Mouse (Mus musculus) C2C12 (cell line): ENCODE measurements around the gene Ddx39. TPM values are rescaled to one million over a fixed set of nuclear protein-coding genes. Genes with fewer than 3 reads are reported as not detected.

Experiments used
- H3K27me3 ChIP-seq: one replicate; pipeline ENCODE4 v1.6.1; 2011; ENCODE audit not compliant: control insufficient read depth, insufficient read depth, insufficient read length
- H3K36me3 ChIP-seq: one replicate; pipeline ENCODE4 v1.6.1; 2011; ENCODE audit not compliant: control insufficient read depth, insufficient read depth
- H3K4me3 ChIP-seq: one replicate; pipeline ENCODE4 v1.5.1; 2011; ENCODE audit warnings: mild to moderate bottlenecking, control low read depth; ENCODE audit not compliant: poor library complexity, insufficient read depth, severe bottlenecking
- H3K79me2 ChIP-seq: one replicate; pipeline ENCODE4 v1.6.1; 2011; ENCODE audit not compliant: control insufficient read depth, insufficient read depth
- H3K79me3 ChIP-seq: one replicate; pipeline ENCODE4 v1.6.1; 2011; ENCODE audit warnings: low read depth, control low read depth
- H3ac ChIP-seq: one replicate; pipeline ENCODE3; 2011; ENCODE audit warnings: low read depth; ENCODE audit not compliant: control insufficient read depth, insufficient read length
- CEBPB ChIP-seq: IDR thresholded peaks from one replicate; pipeline ENCODE4 v1.6.1; 2011; ENCODE audit warnings: low read depth, mild to moderate bottlenecking, control low read depth, moderate library complexity
- CTCF ChIP-seq: IDR thresholded peaks from one replicate; pipeline ENCODE4 v1.5.1; 2011; ENCODE audit not compliant: control insufficient read depth, insufficient read depth, insufficient read length
- FOSL1 ChIP-seq: IDR thresholded peaks from one replicate; pipeline ENCODE4 v1.8.0; 2011; ENCODE audit warnings: mild to moderate bottlenecking, low read length; ENCODE audit not compliant: poor library complexity, insufficient read depth, severe bottlenecking
- MAX ChIP-seq: IDR thresholded peaks from one replicate; pipeline ENCODE4 v1.6.1; 2011; ENCODE audit warnings: mild to moderate bottlenecking, control low read depth
- MYOD1 ChIP-seq: IDR thresholded peaks from one replicate; pipeline ENCODE4 v1.6.1; 2011; ENCODE audit warnings: low read depth; ENCODE audit not compliant: control insufficient read depth, insufficient read length
- MYOG ChIP-seq: IDR thresholded peaks from one replicate; pipeline ENCODE4 v1.6.1; 2011; ENCODE audit not compliant: control insufficient read depth, insufficient read length; ENCODE audit errors: extremely low read depth
- USF1 ChIP-seq: IDR thresholded peaks from one replicate; pipeline ENCODE4 v1.6.1; 2011; ENCODE audit warnings: low read depth, mild to moderate bottlenecking, control low read depth, moderate library complexity
- polyA plus RNA-seq: library from polyadenylated mRNA; unstranded; fragments of >200 nt; fragmentation: generic; extraction: Trizol; gene quantifications from one replicate; pipeline ENCODE4 v1.2.1, GENCODE M21; 2012; ENCODE audit warnings: missing spikeins

Ddx39 gene
- polyA plus RNA-seq, 1 experiment, result 271 TPM

DNA sequence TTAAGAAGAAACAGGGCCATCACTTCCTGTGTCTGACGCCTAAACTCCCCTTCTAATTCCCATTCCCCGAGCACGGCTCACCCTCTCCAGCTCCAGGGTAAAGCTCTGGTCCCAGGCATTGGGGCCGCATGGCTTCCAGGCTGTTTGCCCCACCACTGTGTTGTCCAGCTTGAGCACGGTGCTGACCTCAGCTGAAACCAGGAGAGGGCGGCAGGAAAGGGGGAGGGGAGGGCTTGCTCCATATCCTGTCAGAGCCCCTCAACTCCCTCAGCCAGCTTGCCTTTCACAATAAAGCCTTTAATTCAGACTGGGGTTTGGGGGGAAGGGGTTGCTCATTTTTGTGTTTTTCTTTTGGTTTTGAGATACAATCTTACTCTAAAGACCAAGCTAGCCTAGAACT is 33.9 kb upstream of the Ddx39 start:
- no peaks in the 10 kb centered on the region for H3K36me3 ChIP-seq

DNA sequence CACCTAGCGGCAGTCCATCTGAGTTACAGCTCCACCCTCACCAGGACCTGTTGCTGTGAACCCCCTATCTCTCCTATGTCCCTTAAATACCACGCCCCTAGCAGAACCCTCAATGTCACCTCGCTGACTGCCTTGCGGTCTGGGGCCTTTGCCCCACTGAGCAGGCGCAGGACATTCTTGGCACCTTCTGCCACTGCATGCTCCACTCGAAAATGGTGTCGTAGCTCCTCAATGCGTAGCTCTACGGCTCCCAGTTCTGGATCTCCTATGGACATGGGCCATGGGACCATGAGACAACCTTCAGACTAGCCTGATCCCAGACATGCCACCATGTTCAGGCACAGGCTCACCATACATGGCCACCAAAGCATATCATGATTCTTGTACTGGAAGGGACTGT is 30.5 kb upstream of the Ddx39 start:
- peaks cover 5% of the 10 kb centered on the region for H3K36me3 ChIP-seq
- H3K79me3 ChIP-seq, result no peaks in the 10 kb centered on the region
- no peak for TF ChIP-seq CEBPB
- TF ChIP-seq MYOD1, result no peak
- TF ChIP-seq MYOG, result no peak
- no peak for TF ChIP-seq MAX
- no peak for TF ChIP-seq USF1
- no peak for TF ChIP-seq FOSL1
- TF ChIP-seq CTCF, result no peak
- no peaks in the 10 kb centered on the region for H3K27me3 ChIP-seq
- H3K4me3 ChIP-seq, result no peak overlapping the region
- H3K79me2 ChIP-seq, result no peaks in the 10 kb centered on the region
- H3ac ChIP-seq, result no peak overlapping the region

More for the DNA sequence above, 33.9 kb upstream of the Ddx39 start:
- H3K79me2 ChIP-seq, result no peaks in the 10 kb centered on the region
- no peaks in the 10 kb centered on the region for H3K27me3 ChIP-seq
- no peak overlapping the region for H3K4me3 ChIP-seq
- no peaks in the 10 kb centered on the region for H3K79me3 ChIP-seq
- no peak for TF ChIP-seq MAX
- TF ChIP-seq CEBPB, result no peak
- TF ChIP-seq CTCF, result no peak
- TF ChIP-seq MYOG, result no peak
- no peak for TF ChIP-seq FOSL1
- TF ChIP-seq USF1, result no peak
- H3ac ChIP-seq, result no peak overlapping the region

GRCm38 (mm10) chr8:83689264-83689663 is 25.7 kb upstream of the Ddx39 start:
- H3K79me3 ChIP-seq, result no peaks in the 10 kb centered on the region
- H3K27me3 ChIP-seq, result no peaks in the 10 kb centered on the region
- TF ChIP-seq CTCF, result no peak
- TF ChIP-seq USF1, result no peak
- TF ChIP-seq MYOG, result no peak
- no peak for TF ChIP-seq CEBPB
- no peak for TF ChIP-seq FOSL1
- TF ChIP-seq MYOD1, result no peak
- TF ChIP-seq MAX, result no peak
- H3ac ChIP-seq, result no peak overlapping the region
- no peaks in the 10 kb centered on the region for H3K79me2 ChIP-seq
- H3K36me3 ChIP-seq, result peaks cover 22% of the 10 kb centered on the region
- no peak overlapping the region for H3K4me3 ChIP-seq

GRCm38 (mm10) chr8:83693609-83694236 is 21.3 kb upstream of the Ddx39 start:
- peaks cover 5% of the 10 kb centered on the region for H3K79me3 ChIP-seq
- no peak overlapping the region for H3K4me3 ChIP-seq
- H3ac ChIP-seq, result no peak overlapping the region
- H3K36me3 ChIP-seq, result peaks cover 17% of the 10 kb centered on the region
- H3K79me2 ChIP-seq, result peaks cover 35% of the 10 kb centered on the region
- H3K27me3 ChIP-seq, result no peaks in the 10 kb centered on the region
- no peak for TF ChIP-seq CEBPB
- TF ChIP-seq CTCF, result no peak
- no peak for TF ChIP-seq USF1
- TF ChIP-seq MAX, result no peak
- TF ChIP-seq MYOD1, result no peak
- no peak for TF ChIP-seq FOSL1
- no peak for TF ChIP-seq MYOG

- H3K4me3 ChIP-seq, result no peak overlapping the region
- peaks cover 17% of the 10 kb centered on the region for H3K36me3 ChIP-seq
- H3K79me3 ChIP-seq, result peaks cover 5% of the 10 kb centered on the region
- no peak for TF ChIP-seq MYOG
- no peak for TF ChIP-seq MYOD1
- no peak for TF ChIP-seq USF1
- no peak for TF ChIP-seq CEBPB
- TF ChIP-seq CTCF, result no peak
- TF ChIP-seq MAX, result no peak
- TF ChIP-seq FOSL1, result no peak
- peaks cover 36% of the 10 kb centered on the region for H3K79me2 ChIP-seq
- H3K27me3 ChIP-seq, result no peaks in the 10 kb centered on the region
- H3ac ChIP-seq, result no peak overlapping the region
These were observed 20.4 kb upstream of the Ddx39 start for GRCm38 (mm10) chr8:83694369-83695160.
